ENCODE assay signal across 8 mouse cellular contexts in the genomic region with DNA sequence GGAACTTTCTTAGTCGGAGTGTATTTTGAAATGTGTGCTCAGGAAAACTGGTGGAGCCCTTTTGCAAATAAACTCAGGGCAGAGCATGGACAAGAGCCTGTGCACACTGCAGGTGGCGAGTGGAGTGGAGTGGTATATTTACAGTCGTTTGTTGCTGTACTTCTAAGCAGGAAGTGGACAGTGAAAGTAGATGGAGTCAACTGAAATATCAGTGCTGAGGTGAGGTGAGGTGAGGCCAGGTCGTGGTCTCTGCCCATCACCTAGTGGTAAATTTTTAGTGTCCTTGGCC. TPM values are rescaled to one million over a fixed set of nuclear protein-coding genes. Genes with fewer than 3 reads are reported as not detected.
DNase-seq lines count a peak whose midpoint lies in the region; ATAC-seq and TF ChIP-seq lines count a peak whose summit lies in the region.

No protein-coding gene starts in this region.

- H3K4me2 ChIP-seq in lung, embryonic 14.5 days = peak overlapping the region; percentile 77
- peak overlapping the region; percentile 73 for H3K4me2 ChIP-seq in embryonic facial prominence, embryonic 15.5 days (replicated peaks)
- peak overlapping the region; percentile 67 for H3K4me2 ChIP-seq in limb, embryonic 15.5 days

- no peak for ATAC-seq in lung, embryonic 14.5 days (ENCODE audit: insufficient read depth)
- no peak for ATAC-seq in embryonic facial prominence, embryonic 15.5 days (ENCODE audit: insufficient number of reproducible peaks, low FRiP score, low TSS enrichment, low read depth)
- ATAC-seq in limb, embryonic 15.5 days (ENCODE audit: insufficient number of reproducible peaks, low FRiP score, low TSS enrichment, low read depth) = no peak

- no peak for DNase-seq in lung, embryonic 14.5 days
- no peak for DNase-seq in lung, postnatal 4 days
- no peak for DNase-seq in urinary bladder, postnatal 14 days (ENCODE audit: low spot score)
- DNase-seq in right cerebral cortex, postnatal 25 days = no peak
- no peak for DNase-seq in cerebellum, adult 11 months

- peak overlapping the region; percentile 93 for H3K4me3 ChIP-seq in lung, embryonic 14.5 days (ENCODE audit: low read depth, low read length)
- H3K4me3 ChIP-seq in embryonic facial prominence, embryonic 15.5 days (replicated peaks) = peak overlapping the region; percentile 88
- H3K4me3 ChIP-seq in limb, embryonic 15.5 days = peak overlapping the region; percentile 87
- peak overlapping the region; percentile 54 for H3K4me3 ChIP-seq in small intestine, adult 2 months (ENCODE audit: low read depth, low read length)

- H3K9ac ChIP-seq in lung, embryonic 14.5 days = peak overlapping the region; percentile 97
- peak overlapping the region; percentile 94 for H3K9ac ChIP-seq in embryonic facial prominence, embryonic 15.5 days
- peak overlapping the region; percentile 99; the same call in 1 of the 2 replicates for H3K9ac ChIP-seq in limb, embryonic 15.5 days

- H3K27ac ChIP-seq in lung, embryonic 14.5 days (ENCODE audit: low read depth) = peak overlapping the region; percentile 32; the same call in 1 of the 2 replicates
- peak overlapping the region; percentile 23; the same call in 1 of the 2 replicates for H3K27ac ChIP-seq in embryonic facial prominence, embryonic 15.5 days (replicated peaks)
- H3K27ac ChIP-seq in limb, embryonic 15.5 days = peak overlapping the region; percentile 95; the same call in 1 of the 2 replicates
- peak overlapping the region; percentile 82 for H3K27ac ChIP-seq in small intestine, adult 2 months (ENCODE audit: insufficient read depth, low read depth, low read length)

- 7% methylated on average over 4 of the region's 4 CpGs for WGBS in lung, embryonic 14.5 days
- WGBS in embryonic facial prominence, embryonic 15.5 days = 9% methylated on average over 4 of the region's 4 CpGs
- WGBS in limb, embryonic 15.5 days = 6% methylated on average over 4 of the region's 4 CpGs
- 3% methylated on average over 4 of the region's 4 CpGs for WGBS in small intestine, adult 2 months

- peaks cover 8% of the 10 kb centered on the region for H3K4me1 ChIP-seq in lung, embryonic 14.5 days (ENCODE audit: insufficient read depth)
- peaks cover 56% of the 10 kb centered on the region for H3K4me1 ChIP-seq in embryonic facial prominence, embryonic 15.5 days
- peaks cover 48% of the 10 kb centered on the region for H3K4me1 ChIP-seq in limb, embryonic 15.5 days
- peaks cover 24% of the 10 kb centered on the region for H3K4me1 ChIP-seq in small intestine, adult 2 months (ENCODE audit: control insufficient read depth, insufficient read depth, insufficient read length, low read length)

- no peaks in the 10 kb centered on the region for H3K27me3 ChIP-seq in lung, embryonic 14.5 days (ENCODE audit: insufficient read depth, low read length)
- H3K27me3 ChIP-seq in embryonic facial prominence, embryonic 15.5 days = no peaks in the 10 kb centered on the region
- no peaks in the 10 kb centered on the region for H3K27me3 ChIP-seq in limb, embryonic 15.5 days
- no peaks in the 10 kb centered on the region for H3K27me3 ChIP-seq in small intestine, adult 2 months (ENCODE audit: control insufficient read depth, insufficient read depth, low read length)

- no peak for TF ChIP-seq CTCF in lung, embryonic 14.5 days (IDR thresholded peaks at IDR 0.05; ENCODE audit: low read depth)
- TF ChIP-seq CTCF in small intestine, adult 2 months (IDR thresholded peaks at IDR 0.05; ENCODE audit: extremely low read depth, insufficient read length, insufficient replicate concordance, low read depth, low read length) = no peak; the same call in 1 of the 2 replicates

- no peaks in the 10 kb centered on the region for H3K9me3 ChIP-seq in lung, embryonic 14.5 days (ENCODE audit: low read depth, low read length)
- H3K9me3 ChIP-seq in embryonic facial prominence, embryonic 15.5 days (replicated peaks) = no peaks in the 10 kb centered on the region
- no peaks in the 10 kb centered on the region for H3K9me3 ChIP-seq in limb, embryonic 15.5 days

- TF ChIP-seq POLR2A in small intestine, adult 2 months (IDR thresholded peaks at IDR 0.05; ENCODE audit: low read depth, low read length) = no peak

- H3K36me3 ChIP-seq in lung, embryonic 14.5 days (ENCODE audit: insufficient read depth) = peaks cover 9% of the 10 kb centered on the region; the same call in 1 of the 2 replicates
- H3K36me3 ChIP-seq in embryonic facial prominence, embryonic 15.5 days = 0 out of 2 replicates have a peak, but pooled peaks cover 8% of the 10 kb centered on the region
- H3K36me3 ChIP-seq in limb, embryonic 15.5 days = peaks cover 17% of the 10 kb centered on the region; the same call in 1 of the 2 replicates
- H3K36me3 ChIP-seq in small intestine, adult 2 months (ENCODE audit: control insufficient read depth, insufficient read depth, low read length) = peaks cover 11% of the 10 kb centered on the region; the same call in 1 of the 2 replicates

RNA-seq across cellular contexts. Expression of gene Ctnnb1, which starts 6.6 kb away (rescaled TPM):
- 701 and 711 TPM in 2 replicates for polyA plus RNA-seq in lung, embryonic 14.5 days (2014; fragmentation: Nextera tagmentation; extraction: Ambion mirVana)
- 614 and 657 TPM in 2 replicates for polyA plus RNA-seq in embryonic facial prominence, embryonic 15.5 days (2015; fragmentation: Nextera tagmentation; extraction: Ambion mirVana)
- polyA plus RNA-seq in limb, embryonic 15.5 days (2015; fragmentation: Nextera tagmentation; extraction: Ambion mirVana) = 567 and 601 TPM in 2 replicates
- 137 and 230 TPM in 2 replicates for polyA plus RNA-seq in small intestine, adult 2 months (2012; rRNA removed)

Comparison
In these comparisons a context has a peak if more than half of its experiments do, and no peak if none do; other contexts are left out.
1. H3K27ac ChIP-seq: peak in every context shown above with its lines; median percentile 95 in limb, embryonic 15.5 days; 82 in small intestine, adult 2 months; 32 in lung, embryonic 14.5 days; 23 in embryonic facial prominence, embryonic 15.5 days.